Mouse (Mus musculus): Measurements from ENCODE around the gene Slc29a1. TPM values are rescaled to one million over a fixed set of nuclear protein-coding genes. Genes with fewer than 3 reads are reported as not detected.
A peak's percentile ranks its signal among the peaks of the same experiment; 100 is the strongest.

Gene Slc29a1
- total RNA-seq, 2 experiments from 2014 or later, result 21.7 to 28.0 TPM

DNA sequence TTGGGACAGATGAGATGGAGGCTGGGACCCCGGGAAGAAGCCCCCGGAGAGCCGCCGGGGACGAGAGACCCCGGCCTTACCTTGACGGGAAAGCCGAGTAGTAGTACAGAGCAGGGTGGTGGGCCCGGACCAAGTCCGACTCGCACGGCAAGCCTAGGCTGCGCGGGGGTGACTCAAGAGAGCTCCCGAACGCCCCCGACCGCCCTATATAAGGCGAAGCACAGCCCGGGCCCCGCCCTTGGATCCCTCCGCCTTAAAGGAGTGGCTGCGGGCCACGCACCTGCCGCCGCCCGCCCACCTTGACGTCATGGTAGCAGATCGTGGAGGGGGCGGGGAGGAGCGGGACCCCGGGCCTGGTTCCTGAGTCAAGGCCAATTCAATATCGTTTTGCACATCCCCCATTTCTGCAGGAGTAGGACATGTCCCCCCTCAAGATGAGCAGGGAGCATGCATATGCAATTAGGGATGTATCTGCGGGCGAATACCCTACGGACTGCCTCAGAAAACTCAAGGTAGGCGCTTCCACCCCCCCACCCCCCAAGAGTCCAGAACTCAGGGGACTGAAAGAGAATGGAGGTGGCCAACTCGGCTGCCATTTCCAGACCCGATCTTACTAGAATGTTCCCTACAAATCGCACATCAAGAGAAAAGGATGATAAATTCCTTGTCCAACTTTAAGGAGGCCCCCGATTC is 26.2 kb downstream of the Slc29a1 start, which contains the start of gene Hsp90ab1:
Gene Hsp90ab1, minus strand, starts transcription at position 185 of the 693 bp plus-strand sequence.
- DNase-seq (ENCODE audit: low spot score in 2 of 2), result peak; percentile 99 to 100

DNA sequence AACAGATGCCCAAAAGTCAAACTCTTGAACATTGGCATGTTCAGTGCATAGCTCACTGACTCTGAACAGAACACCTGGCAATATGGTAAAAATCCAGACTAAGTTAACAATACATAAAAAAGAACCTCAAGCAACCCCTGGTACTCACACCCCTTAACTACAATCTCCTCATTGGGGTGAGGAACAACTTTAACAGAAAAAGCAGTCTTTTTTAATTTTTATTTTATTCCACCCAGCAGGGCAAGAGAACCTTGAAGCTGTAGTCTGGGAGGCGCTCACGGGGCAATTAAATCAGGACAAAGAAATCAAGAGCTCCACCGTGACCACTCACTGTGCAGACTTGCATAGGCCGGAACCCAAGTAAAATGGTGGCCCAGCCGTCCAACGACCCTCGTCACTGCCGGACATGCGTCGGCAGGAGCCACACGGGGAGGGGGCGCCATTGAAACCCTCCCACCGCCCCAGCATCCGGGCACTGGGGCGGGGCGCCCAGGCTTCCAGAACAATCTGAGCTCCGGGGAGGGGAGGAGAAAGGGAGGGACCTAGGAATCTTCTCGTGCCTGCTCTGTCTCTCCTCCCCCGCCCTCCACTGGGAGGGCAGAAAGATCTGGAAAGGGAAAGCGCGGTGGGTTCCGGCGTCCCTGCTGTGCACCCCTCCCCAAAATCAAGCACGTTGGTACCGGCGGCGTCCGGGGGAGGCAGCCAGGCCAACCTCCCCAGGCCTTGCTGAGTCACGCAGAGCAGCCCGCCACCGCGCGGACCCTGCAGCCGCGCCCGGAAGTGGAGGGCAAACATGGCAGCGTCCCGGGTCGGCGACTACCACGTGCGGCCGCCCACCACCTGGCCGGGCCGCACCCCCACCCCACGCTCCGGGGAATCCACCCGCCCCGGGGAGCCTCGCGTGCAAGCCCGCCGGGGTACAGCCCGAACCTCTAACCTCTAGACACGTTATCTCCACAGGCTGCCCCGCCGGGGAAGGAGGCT is 27.0 kb downstream of the Slc29a1 start:
- DNase-seq (ENCODE audit: low spot score in 2 of 2), result peak; percentile 62 to 76

DNA sequence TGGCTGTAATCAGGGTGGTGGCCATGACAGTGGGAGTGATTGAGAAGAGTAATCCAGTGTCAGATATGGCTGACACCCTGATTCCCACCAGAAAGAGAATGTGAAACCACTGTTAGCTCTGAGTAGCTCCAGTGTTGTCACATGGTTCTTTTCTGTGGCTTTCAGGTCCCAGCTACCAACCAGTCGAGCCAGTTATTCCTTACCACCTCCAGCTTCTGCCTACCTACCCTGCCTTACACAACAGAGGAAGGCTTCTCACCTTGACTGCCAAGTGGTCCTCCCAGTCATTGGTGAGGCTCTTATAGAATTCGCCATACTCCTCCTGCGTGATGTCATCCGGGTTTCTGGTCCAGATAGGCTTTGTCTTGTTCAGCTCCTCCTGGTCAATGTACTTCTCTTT is 29.4 kb downstream of the Slc29a1 start:
- DNase-seq (ENCODE audit: low spot score in 2 of 2), result no peak

DNA sequence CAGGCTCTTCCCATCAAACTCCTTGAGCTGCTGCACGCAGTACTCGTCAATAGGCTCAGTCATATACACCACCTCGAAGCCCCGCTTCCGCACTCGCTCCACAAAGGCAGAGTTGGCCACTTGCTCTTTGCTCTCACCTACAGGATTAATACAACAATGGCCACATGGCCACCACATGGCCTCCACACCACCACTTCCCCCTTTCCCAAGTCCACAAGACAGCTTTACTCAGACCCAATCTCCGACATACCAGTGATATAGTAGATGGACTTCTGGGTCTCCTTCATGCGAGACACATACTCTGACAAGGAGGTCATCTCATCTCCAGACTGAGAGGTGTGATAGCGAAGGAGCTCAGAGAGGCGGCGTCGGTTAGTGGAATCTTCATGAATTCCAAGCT is 30.4 kb downstream of the Slc29a1 start:
- no peak for DNase-seq (ENCODE audit: low spot score in 2 of 2)

DNA sequence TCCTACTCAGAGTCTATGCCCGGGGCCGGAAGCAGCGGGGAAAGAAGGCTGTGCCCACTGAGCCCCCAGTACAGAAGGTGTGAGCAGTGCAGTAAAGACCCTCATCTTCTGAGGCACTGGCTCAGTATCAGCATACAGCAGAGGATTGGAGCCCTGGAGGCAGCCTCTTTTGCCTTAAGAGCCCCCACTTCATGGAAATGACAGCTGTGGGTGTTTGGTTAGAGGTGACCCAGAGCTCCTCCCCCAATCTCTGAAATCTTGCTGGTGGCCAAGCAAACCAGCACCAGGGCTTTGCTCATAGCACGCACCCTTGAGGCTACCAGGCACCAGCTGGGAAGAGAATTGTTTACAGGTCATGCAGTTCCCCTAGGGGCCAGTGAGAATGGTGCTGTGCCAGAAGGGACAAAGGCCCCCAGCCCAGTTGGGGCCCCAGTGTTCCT is 32.2 kb downstream of the Slc29a1 start:
- DNase-seq (ENCODE audit: low spot score in 2 of 2), result no peak

DNA sequence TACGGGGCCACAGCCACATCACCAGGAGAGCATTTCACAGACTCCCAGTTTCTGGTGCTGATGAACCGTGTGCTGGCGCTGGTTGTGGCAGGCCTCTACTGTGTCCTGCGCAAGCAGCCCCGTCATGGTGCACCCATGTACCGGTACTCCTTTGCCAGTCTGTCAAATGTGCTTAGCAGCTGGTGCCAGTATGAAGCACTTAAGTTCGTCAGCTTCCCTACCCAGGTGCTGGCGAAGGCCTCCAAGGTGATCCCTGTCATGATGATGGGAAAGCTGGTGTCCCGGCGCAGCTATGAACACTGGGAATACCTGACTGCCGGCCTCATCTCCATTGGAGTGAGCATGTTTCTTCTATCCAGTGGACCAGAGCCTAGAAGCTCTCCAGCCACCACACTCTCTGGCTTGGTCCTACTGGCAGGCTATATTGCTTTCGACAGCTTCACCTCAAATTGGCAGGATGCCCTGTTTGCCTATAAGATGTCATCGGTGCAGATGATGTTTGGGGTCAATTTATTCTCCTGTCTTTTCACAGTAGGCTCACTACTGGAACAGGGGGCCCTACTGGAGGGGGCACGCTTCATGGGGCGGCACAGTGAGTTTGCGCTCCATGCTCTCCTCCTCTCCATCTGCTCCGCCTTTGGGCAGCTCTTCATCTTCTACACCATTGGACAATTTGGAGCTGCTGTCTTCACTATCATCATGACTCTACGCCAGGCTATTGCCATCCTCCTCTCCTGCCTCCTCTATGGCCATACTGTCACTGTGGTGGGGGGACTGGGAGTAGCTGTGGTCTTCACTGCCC is 32.8 kb downstream of the Slc29a1 start:
- no peak for DNase-seq (ENCODE audit: low spot score in 2 of 2)

DNA sequence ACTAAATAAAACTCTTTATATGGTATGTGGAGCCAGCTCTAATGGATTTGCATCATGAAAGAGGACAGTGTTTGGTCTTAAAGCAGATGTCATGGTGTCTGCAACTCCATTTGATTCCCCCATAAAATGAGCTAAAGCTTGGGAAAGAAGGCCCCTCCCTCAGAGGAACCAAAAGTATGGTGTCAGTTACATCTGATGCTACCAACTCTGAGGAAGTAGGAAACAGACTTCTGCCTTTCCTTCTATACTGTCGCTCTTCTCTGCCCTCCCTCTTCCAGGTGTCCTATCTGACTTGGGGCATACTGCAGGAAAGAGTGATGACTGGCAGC is 33.4 kb downstream of the Slc29a1 start:
- DNase-seq (ENCODE audit: low spot score in 2 of 2), result no peak

DNA sequence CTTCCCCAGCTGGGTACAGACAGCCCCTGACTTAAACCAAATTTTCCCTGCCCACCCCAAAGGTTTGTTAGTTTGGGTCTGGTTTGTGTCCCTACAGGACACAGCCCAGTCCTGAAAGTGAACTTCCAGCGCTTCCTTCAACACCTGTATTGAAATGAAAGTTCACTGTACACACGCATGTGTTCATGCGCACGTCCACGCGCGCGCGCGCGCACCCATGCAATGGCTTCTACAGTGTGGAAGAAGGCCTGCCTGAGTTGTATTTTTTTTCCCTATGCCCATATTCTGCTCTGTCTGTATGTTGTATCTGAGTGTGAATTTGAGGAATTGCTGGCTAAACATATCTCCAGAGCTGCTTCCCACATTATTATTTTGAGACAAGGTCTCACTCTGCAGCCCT is 34.3 kb downstream of the Slc29a1 start:
- DNase-seq (ENCODE audit: low spot score in 2 of 2), result no peak

DNA sequence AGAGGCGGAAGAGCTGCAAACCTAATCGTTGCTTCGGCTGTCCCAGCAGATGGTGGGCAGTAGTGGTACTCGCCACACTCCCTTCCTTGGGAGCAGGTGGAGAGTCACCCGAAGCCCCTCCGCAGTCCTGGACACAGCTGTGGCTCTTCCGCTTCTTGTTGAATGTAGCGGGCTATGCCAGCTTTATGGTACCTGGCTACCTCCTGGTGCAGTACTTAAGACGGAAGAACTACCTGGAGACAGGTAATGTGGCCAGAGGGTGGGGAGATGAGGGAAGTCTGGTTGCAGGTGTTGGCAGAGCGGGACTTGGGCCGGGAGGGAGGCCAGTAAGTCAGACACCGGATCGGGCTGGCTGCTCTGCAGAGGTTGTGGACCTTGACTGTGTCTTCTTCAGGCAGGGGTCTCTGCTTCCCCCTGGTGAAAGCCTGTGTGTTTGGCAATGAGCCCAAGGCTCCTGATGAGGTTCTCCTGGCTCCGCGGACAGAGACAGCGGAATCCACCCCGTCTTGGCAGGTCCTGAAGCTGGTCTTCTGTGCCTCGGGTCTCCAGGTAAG is 34.8 kb downstream of the Slc29a1 start:
- DNase-seq (ENCODE audit: low spot score in 2 of 2), result no peak

DNA sequence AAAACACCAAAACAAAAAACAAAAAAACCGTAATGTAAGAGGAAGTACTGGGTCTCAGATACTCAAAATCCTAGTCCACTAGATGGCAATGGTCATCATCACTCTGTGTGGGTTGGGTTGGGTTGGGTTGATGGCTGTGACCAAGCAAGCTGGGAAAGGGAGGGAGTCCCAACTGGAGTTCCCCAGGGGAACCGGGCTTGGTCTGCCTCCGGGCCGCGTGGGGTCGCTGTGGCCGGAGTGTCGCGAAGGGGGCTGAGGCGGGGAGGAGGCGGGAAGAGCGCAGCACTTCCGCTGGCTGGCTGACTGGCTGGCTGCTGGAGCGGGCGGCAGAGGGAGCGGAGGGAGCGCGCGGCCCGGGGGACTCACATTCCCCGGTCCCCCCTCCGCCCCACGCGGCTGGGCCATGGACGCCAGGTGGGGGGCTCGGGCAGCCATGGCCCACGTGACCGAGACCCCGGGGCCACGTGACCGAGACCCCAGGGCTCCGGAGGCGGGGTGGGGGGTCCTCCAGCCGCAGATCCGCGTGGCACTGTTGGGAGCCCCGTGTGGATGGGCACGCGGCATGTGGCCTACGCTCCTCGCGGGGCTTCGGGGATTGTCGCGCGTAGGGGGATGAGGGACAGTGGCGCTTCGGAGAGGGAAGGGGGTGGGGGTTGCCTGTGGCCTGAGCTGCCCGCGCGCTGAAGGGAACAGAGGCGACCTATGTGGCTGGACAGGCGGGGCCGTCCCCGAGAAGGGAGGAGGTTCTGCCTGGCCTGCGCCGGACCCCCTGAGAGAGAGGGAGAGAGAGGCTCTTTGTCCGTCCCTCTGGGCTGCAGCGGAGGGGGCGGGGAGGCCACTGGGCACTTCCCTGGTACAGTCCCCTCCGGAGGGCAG is 35.5 kb downstream of the Slc29a1 start, which contains the start of gene Slc35b2:
Gene Slc35b2, plus strand, starts transcription at position 220 of the 876 bp plus-strand sequence.
- peak; percentile 93 for DNase-seq (ENCODE audit: low spot score in 2 of 2)

DNA sequence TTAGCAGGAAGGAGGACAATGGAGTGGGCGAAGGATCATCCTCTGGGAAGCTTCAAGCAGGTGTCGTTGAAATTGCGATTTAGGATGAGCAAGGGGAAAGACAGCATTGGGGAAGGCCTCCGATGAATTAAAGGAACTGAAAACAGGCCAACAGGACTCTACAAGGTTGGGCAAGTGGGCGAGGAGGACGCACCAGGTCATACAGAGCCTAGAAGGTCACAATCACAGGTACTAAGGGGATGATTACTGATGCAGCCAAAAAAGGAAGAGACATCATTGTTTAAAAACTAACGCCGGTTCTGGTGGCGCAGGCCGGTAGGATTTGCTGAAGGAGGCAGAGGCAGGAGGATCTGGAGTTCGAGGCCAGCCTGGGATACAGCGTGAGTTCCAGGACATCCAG is 36.2 kb downstream of the Slc29a1 start:
- no peak for DNase-seq (ENCODE audit: low spot score in 2 of 2)

DNA sequence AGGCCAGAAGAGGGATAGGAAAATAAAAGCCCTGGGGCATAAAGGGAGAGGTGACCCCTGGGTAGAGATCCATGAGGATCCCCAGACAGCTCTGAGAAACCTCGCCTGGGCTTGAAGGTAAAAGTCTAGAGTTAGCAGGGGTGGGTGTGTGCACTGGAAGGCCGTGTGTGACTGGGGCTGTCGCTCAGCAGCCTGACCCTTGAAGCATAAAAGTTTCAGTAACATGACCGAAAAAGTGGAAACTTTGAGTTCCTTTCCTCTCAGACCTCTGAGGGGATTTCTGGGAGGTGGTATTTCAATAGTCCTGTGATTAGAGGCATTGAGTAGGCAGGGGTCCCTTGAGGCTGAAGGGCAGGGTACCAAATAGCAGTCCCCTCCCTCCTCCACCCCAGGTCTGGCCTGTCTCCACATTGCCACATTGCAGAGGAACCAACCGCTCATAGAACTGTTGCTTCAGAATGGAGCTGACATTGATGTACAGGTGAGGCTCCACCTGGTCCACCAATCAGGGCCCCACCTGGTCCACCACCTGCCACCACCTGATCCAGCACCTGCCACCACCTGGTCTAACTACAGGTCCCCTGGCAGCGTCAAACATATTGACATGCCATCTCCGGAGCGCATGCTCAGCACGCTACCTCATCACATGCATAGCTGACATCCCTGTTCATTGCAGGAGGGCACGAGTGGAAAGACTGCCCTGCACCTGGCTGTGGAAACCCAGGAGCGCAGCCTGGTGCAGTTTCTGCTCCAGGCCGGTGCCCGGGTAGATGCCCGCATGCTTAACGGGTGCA is 39.5 kb downstream of the Slc29a1 start:
- no peak for DNase-seq (ENCODE audit: low spot score in 2 of 2)

DNA sequence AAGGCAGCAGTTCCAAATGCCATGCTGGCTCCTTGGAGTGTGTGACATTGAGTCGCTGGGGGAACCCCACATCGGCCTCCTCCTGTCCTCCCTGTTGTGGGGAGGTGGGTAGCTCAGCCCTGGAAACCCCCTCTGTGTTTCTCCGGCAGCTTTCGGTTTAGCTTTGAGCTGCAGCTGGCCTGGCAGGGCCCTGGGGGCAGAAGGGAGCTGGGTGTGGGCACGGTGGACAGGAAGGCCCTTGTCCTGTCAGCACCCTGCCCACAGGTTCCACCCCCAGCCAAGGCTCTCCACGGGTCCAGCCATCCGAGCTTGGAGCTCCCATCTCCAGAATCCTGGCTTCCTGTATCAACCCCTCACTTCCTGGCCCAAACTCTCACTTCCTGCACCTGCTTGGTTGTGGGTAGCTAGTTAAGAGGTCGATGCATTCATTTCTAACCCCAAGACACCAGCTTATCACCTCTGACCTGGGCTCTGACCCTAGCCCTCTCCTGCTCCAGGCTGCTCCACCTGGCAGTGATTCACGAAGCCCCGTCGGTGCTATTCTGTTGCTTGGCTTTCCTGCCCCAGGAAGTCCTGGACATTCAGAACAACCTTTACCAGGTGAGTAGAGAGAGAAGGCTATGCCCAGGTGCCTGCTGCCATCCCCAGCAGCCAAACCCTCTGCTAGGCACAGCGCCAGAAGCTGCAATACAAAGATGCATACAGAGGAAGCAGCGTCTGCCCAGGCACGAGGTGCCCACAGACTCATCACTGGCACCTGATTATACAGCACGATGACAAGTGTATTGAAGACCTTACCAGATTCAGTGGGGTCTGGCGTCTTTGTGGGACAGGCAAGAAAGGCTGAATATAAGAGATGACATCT is 41.2 kb downstream of the Slc29a1 start:
- no peak for DNase-seq (ENCODE audit: low spot score in 2 of 2)

DNA sequence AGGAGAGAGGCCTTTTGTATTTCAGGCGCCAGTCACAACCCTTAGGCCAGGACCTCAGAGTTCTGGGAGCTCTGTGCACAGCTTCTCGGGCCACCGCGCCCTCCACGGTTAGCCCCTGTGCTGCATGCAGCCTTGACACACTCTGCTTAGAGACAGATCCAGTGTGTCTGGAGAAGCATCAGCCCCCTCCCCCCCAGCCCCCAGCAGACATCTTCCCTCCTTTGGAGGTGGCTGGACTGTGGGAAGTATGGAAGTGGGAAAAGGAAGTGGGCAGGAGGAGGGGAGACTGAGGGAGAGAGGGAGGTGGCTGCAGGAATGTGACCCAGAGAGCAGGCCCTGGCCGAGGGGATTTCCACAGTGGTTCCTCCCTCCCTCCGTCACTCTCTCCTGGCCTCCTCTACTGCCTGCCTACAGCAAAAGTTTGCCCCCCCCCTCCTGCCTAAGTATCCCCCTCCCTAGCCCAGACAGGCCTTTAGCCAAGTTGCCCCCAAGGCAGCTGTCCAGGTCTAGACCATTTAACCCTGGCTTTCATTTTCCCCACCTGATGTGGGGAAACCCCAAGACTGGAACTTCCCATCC is 42.1 kb downstream of the Slc29a1 start:
- no peak for DNase-seq (ENCODE audit: low spot score in 2 of 2)

DNA sequence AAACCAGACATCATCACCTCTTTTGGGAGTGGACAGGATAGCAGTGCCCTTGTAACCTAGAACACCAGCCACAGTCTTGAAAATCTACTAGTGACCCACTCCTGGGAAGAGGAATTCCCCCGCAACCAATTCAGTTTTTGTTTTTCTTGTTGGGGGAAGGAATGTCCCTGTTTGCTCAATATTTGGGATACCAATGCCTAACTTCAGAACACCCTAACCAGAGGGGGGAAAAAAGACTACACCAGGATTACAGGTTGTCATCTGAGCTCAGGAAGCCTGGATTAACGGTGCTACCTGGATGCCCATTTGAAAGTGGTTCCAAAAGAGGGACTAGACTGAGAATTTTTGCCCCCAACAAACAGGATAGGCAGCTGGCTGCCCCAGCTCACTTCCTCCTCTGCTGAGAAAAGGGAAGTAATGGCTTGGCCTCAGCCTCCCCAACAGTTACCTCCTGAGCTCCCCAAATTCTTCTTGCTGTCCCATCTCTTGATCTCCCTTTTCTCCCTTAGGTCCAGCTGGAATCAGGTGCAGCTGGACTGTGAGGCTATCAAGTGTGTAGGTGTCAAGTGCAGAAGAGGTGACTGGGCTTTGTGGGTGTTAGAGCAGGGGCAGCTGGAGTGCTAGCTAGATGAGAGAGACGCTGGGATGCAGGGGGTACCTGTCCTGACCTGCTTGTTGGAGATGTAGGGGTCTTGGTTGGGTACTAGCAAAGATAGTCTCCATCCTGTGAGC is 42.7 kb downstream of the Slc29a1 start:
- no peak for DNase-seq (ENCODE audit: low spot score in 2 of 2)

DNA sequence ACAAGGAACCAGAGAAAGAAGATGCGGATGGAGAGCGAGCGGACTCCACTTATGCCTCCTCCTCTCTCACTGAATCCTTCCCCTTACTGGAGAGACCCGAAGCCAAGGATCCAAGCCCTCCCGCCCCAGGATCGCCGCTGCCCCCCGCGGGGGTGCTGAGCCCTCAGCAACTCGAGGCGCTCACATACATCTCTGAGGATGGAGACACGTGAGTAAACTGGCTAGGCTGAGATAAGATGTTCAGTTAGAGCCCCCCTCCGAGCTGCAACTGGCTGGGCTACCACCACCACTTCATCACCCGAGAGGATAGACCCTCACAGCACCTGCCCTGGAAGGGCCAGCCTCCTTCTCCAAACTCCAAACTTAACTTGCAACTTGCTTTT is 43.3 kb downstream of the Slc29a1 start:
- DNase-seq (ENCODE audit: low spot score in 2 of 2), result no peak

DNA sequence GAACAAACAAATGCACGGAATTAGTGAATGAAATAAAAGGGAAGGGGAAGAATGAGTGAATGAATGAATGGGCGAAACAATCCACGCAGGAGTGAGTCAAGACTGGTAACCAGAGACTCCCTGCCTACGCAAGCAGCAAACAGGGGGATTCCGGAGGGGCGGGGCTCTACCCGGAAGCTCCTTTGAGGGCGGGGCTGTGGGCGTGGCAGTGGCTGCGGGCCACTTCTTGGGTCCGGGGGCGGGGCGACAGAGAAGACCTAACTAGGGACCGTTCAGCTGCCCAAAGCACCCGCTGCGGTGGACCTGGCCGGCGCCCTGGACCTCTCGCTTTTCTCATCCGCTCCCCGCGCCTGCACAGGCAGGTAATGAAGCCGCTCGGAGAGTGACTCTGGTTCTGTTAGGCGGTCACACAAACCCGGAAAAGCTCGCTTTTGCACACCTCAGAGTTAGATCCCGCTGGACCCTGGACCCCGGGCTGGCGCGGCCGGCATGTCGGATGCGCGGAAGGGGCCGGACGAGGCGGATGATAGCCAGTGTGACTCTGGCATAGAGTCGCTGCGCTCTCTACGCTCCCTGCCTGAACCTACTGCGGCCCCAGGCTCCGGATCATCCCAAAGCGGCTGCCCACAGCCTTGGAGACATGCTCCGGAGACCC is 43.8 kb downstream of the Slc29a1 start, which contains the start of gene Nfkbie:
Gene Nfkbie, plus strand, starts transcription at position 252 of the 655 bp plus-strand sequence.
- peak; percentile 88 to 91 for DNase-seq (ENCODE audit: low spot score in 2 of 2)
